Mouse (Mus musculus) bone marrow, adult 2 months (tissue): ENCODE results near the gene Tenm3.

Experiments used
- CTCF ChIP-seq: fragments of 200-500 bp; IDR thresholded peaks from 2 replicates; pipeline ENCODE4 v1.5.1; 2011; ENCODE audit warnings: low read length, control low read depth; ENCODE audit not compliant: control insufficient read depth, insufficient read depth
- POLR2A ChIP-seq: fragments of 200-500 bp; IDR thresholded peaks from 2 replicates; pipeline ENCODE4 v1.6.1; 2011; ENCODE audit warnings: low read depth, mild to moderate bottlenecking, control low read depth, low read length, borderline replicate concordance; ENCODE audit not compliant: control insufficient read depth

- TF ChIP-seq POLR2A (no peak), CTCF (no peak)
Measured at GRCm38 (mm10) chr8:48704885-48705515, 138.8 kb downstream of the Tenm3 start.
